Mouse (Mus musculus) gastrocnemius, postnatal 36 days (tissue): ENCODE data around the gene Senp7. TPM values are rescaled to one million over a fixed set of nuclear protein-coding genes. Genes with fewer than 3 reads are reported as not detected.
"Not testable (repeated sequence)": the region's sequence is repeated elsewhere in the genome, so short reads cannot be mapped to it uniquely, and the experiment has no call there.

Source experiments
- DNase-seq, 2 experiments: peaks; one replicate each; pipeline ENCODE4 v3.0.0; 2022
- intact Hi-C: fragments of 180-260 bp; cut with DNase I; formaldehyde crosslinking; loops from one replicate; pipeline ENCODE4 v1.15.1; 2025
- total RNA-seq, 2 experiments: library from RNA; stranded (reverse); gene quantifications; 2 replicates each; pipeline ENCODE4 v1.2.3; 2021

The Senp7 gene
- total RNA-seq, 2 experiments from 2014 or later = 10.4 to 11.3 TPM

GRCm38 (mm10) chr16:56064334-56064990 lies 16.3 kb downstream of the Senp7 start:
- intact Hi-C loops = no loop called here
- peak; percentile 26 to 35 for DNase-seq

GRCm38 (mm10) chr16:56066113-56066512 lies 18.0 kb downstream of the Senp7 start:
- no peak for DNase-seq
- intact Hi-C loops = loop anchor here (5.0 kb wide), 1 partner anchor 114 kb away; no protein-coding TSS in a partner anchor

- intact Hi-C loops = loop anchor here (5.0 kb wide), 1 partner anchor 116 kb away; no protein-coding TSS in a partner anchor
- DNase-seq = no peak
These were observed 20.5 kb downstream of the Senp7 start for GRCm38 (mm10) chr16:56068523-56069070.

GRCm38 (mm10) chr16:56071317-56072232 lies 23.4 kb downstream of the Senp7 start:
- intact Hi-C loops = no loop called here
- no peak for DNase-seq

GRCm38 (mm10) chr16:56072533-56072932 lies 24.4 kb downstream of the Senp7 start:
- intact Hi-C loops = no loop called here
- no peak for DNase-seq

- DNase-seq, intact Hi-C loops: not testable (repeated sequence)
These were observed 25.0 kb downstream of the Senp7 start for GRCm38 (mm10) chr16:56073150-56073549.

GRCm38 (mm10) chr16:56074122-56074521 lies 26.0 kb downstream of the Senp7 start:
- no peak for DNase-seq
- intact Hi-C loops = loop anchor here (2.0 kb wide), 1 partner anchor 107 kb away; the partner anchor contains the start of gene Rpl24

- intact Hi-C loops = loop anchor here (2.0 kb wide), 1 partner anchor 108 kb away; the partner anchor contains the start of gene Rpl24
- DNase-seq = no peak
These were observed 26.4 kb downstream of the Senp7 start for GRCm38 (mm10) chr16:56074565-56074964.

GRCm38 (mm10) chr16:56075222-56076111 lies 27.3 kb downstream of the Senp7 start:
- peak; percentile 81 to 82 for DNase-seq
- intact Hi-C loops = loop anchor here (2.0 kb wide), 1 partner anchor 109 kb away; the partner anchor contains the start of gene Rpl24

- intact Hi-C loops = no loop called here
- no peak for DNase-seq
These were observed 28.2 kb downstream of the Senp7 start for GRCm38 (mm10) chr16:56076121-56076869.

- intact Hi-C loops = no loop called here
- no peak for DNase-seq
These were observed 31.3 kb downstream of the Senp7 start for GRCm38 (mm10) chr16:56079419-56079818.

- intact Hi-C loops = no loop called here
- no peak for DNase-seq
These were observed 33.6 kb downstream of the Senp7 start for GRCm38 (mm10) chr16:56081691-56082090.

- no peak for DNase-seq
- intact Hi-C loops = no loop called here
These were observed 38.2 kb downstream of the Senp7 start for GRCm38 (mm10) chr16:56086336-56086735.

- intact Hi-C loops = no loop called here
- DNase-seq = no peak
These were observed 42.2 kb downstream of the Senp7 start for GRCm38 (mm10) chr16:56090385-56090784.

- DNase-seq, intact Hi-C loops: not testable (repeated sequence)
These were observed 48.4 kb downstream of the Senp7 start for GRCm38 (mm10) chr16:56096401-56097018.

GRCm38 (mm10) chr16:56115706-56116105 lies 67.6 kb downstream of the Senp7 start:
- intact Hi-C loops = no loop called here
- no peak for DNase-seq

- intact Hi-C loops = no loop called here
- no peak for DNase-seq
These were observed 68.0 kb downstream of the Senp7 start for GRCm38 (mm10) chr16:56116155-56116554.

- no peak for DNase-seq
- intact Hi-C loops = no loop called here
These were observed 69.4 kb downstream of the Senp7 start for GRCm38 (mm10) chr16:56117327-56118180.
